Mouse (Mus musculus): ENCODE data around the gene Lrp3. TPM values are rescaled to one million over a fixed set of nuclear protein-coding genes. Genes with fewer than 3 reads are reported as not detected.

Lrp3 gene
- polyA plus RNA-seq, 1 experiment from 2014 or later, result 3.9 TPM

DNA sequence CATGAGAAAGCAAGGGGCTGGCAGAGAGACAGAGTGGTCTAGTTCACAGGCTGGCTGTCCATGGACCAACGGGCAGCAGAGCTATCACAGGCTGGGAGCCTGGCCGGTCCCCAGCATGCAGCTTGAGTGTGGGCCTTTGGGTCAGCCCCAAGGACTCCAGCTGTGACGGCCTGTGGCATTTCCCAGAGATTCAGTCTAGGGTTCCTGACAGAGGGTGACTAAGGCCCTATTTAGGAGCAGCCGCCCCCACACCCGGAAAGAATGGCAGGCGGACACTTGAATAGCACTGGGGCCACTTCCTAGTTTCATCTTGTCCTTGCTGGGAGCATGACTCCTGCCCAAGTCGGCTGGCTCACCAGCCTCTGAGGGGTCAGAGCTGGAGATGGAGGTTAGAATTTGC, 51.7 kb downstream of the Lrp3 start:
- Histone ChIP-seq H3K4me1 (replicated peaks; ENCODE audit: control insufficient read depth, insufficient read depth, low read length) (peaks cover 9% of the 10 kb centered on the region), H3K4me2 (no peak overlapping the region), H3K27me3 (replicated peaks; ENCODE audit: control insufficient read depth, insufficient read depth, low read length) (no peaks in the 10 kb centered on the region), H3K9ac (ENCODE audit: low read depth, low read length) (no peak overlapping the region), H3K27ac (ENCODE audit: low read depth, low read length) (no peak overlapping the region), H3K36me3 (ENCODE audit: control insufficient read depth, insufficient read depth, low read length) (no peaks in the 10 kb centered on the region), H3K9me3 (ENCODE audit: control insufficient read depth, low read length) (no peaks in the 10 kb centered on the region), H3K4me3 (ENCODE audit: low read depth, low read length) (no peak overlapping the region)
- no peak for ATAC-seq (replicated peaks; ENCODE audit: low FRiP score)
- no peak for DNase-seq (ENCODE audit: low spot score)
- WGBS, result 66% methylated on average over 7 of the region's 7 CpGs

DNA sequence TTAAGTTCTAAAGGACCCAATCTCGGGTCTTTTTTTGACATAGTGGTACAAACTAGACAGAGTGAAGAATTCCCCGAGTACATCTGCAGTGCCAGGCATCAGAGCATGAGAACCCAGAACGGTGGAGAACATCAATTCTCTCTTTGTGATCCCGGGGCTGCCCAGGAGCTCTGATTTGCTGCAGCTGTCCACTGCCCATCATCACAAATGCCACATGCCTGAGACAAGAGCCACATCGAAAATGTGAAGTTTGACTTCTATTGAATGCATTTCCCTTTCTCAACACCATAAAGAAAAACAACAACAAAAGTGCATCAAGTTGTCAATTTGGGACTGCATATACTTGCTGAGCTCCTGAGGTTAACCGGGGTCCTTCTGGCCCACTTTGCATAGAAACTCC, 52.9 kb downstream of the Lrp3 start:
- no peak for ATAC-seq (replicated peaks; ENCODE audit: low FRiP score)
- no peak overlapping the region for H3K27ac ChIP-seq (ENCODE audit: low read depth, low read length)
- H3K4me2 ChIP-seq, result no peak overlapping the region
- peaks cover 6% of the 10 kb centered on the region for H3K4me1 ChIP-seq (replicated peaks; ENCODE audit: control insufficient read depth, insufficient read depth, low read length)
- DNase-seq (ENCODE audit: low spot score), result no peak
- no peaks in the 10 kb centered on the region for H3K36me3 ChIP-seq (ENCODE audit: control insufficient read depth, insufficient read depth, low read length)
- H3K9me3 ChIP-seq (ENCODE audit: control insufficient read depth, low read length), result no peaks in the 10 kb centered on the region
- H3K4me3 ChIP-seq (ENCODE audit: low read depth, low read length), result no peak overlapping the region
- H3K9ac ChIP-seq (ENCODE audit: low read depth, low read length), result no peak overlapping the region
- 74% methylated on average over 6 of the region's 6 CpGs for WGBS
- no peaks in the 10 kb centered on the region for H3K27me3 ChIP-seq (replicated peaks; ENCODE audit: control insufficient read depth, insufficient read depth, low read length)

DNA sequence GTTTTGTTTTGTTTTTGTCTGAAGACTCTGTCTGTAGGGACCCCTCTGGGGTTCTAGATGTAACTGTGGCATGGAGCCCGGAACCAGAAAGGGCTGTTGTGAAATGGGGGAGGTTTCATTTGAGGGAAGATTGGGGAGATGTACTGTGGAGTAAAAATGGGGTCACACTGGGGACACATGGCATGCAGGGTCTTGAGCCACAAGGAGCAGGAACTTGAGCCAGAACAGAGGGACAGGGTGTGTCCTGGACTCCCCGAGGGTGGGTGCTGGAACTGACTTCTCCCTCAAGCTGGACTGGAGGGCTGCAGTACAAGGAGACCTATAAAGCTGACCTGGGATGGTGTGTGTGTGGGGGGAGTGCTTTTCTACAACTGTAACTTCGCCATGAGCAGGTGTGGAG, 57.8 kb downstream of the Lrp3 start:
- Histone ChIP-seq H3K9ac (ENCODE audit: low read depth, low read length) (no peak overlapping the region), H3K4me2 (no peak overlapping the region), H3K4me1 (replicated peaks; ENCODE audit: control insufficient read depth, insufficient read depth, low read length) (0 out of 2 replicates have a peak, but pooled peaks cover 3% of the 10 kb centered on the region), H3K27ac (ENCODE audit: low read depth, low read length) (no peak overlapping the region), H3K27me3 (replicated peaks; ENCODE audit: control insufficient read depth, insufficient read depth, low read length) (peaks cover 2% of the 10 kb centered on the region; the same call in 1 of the 2 replicates), H3K4me3 (ENCODE audit: low read depth, low read length) (no peak overlapping the region), H3K36me3 (ENCODE audit: control insufficient read depth, insufficient read depth, low read length) (no peaks in the 10 kb centered on the region), H3K9me3 (ENCODE audit: control insufficient read depth, low read length) (no peaks in the 10 kb centered on the region)
- WGBS, result 56% methylated on average over 3 of the region's 3 CpGs
- DNase-seq (ENCODE audit: low spot score) (no peak), ATAC-seq (replicated peaks; ENCODE audit: low FRiP score) (no peak)

DNA sequence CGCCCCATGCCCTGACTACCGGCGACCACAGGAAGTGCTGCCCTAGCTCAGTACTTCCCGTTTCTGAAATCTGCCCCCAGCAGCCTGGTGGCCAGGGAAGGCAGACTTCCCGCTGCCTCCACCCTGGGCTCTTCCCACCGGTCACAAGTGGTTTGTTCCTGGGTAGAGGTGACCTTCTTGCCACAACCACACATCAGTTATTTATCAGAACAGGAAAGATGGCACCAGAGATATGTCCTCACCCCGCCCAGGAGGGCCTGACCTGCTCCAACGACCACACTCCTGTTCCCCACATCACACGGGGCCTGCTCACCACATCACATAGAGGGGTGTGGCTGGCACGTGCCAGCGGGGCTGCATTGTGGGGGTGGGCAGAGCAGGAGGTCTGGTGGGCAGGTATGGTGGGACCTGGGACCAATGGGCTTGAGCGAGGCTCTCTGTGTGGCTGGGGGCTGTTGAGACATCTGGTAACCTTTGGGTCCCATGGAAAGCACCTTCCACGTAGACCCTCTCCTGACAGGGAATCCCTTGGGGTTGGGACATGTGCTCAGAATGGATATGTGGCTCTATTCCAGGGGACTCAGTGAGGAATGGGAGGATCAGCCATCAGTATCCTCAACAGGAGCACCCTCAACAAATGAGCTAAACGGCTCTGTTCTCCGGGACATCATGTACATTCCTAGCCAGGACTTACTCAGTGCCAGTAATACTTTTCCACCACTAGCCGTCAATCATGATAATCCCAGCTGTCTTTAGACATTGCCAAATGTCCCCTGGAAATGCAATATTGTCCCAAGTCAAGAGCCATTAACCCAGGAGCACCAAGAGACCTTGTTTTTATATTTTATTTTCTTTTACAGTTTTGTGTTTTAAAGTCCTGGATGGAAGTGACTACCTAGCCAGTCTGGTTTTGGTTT, 58.5 kb downstream of the Lrp3 start:
- Histone ChIP-seq H3K27ac (ENCODE audit: low read depth, low read length) (no peak overlapping the region), H3K27me3 (replicated peaks; ENCODE audit: control insufficient read depth, insufficient read depth, low read length) (peaks cover 2% of the 10 kb centered on the region; the same call in 1 of the 2 replicates), H3K9me3 (ENCODE audit: control insufficient read depth, low read length) (no peaks in the 10 kb centered on the region), H3K36me3 (ENCODE audit: control insufficient read depth, insufficient read depth, low read length) (no peaks in the 10 kb centered on the region), H3K4me2 (no peak overlapping the region), H3K4me3 (ENCODE audit: low read depth, low read length) (no peak overlapping the region), H3K4me1 (replicated peaks; ENCODE audit: control insufficient read depth, insufficient read depth, low read length) (0 out of 2 replicates have a peak, but pooled peaks cover 3% of the 10 kb centered on the region), H3K9ac (ENCODE audit: low read depth, low read length) (no peak overlapping the region)
- DNase-seq (ENCODE audit: low spot score) (no peak), ATAC-seq (replicated peaks; ENCODE audit: low FRiP score) (peak; percentile 43; the same call in 1 of the 2 replicates)
- WGBS, result 46% methylated on average over 16 of the region's 16 CpGs

DNA sequence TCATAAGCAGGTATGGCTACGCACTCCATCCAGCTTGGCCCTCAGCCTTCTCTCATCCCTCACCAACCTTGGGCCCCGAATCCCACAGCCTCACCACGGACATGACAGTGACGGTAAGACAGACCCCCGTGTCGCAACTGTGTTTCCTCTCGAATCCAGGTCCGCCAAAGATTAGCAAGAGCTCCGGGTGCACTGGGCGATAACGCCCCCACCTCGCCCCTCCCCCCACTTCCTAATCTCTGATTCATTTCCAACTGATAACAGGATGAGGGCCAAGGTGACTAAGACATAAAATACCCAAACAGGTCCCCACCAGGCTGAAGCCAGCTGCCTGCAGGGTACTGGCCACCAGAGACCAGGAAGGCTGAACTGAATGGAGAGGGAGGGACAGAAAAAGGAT, 60.8 kb downstream of the Lrp3 start:
- H3K9me3 ChIP-seq (ENCODE audit: control insufficient read depth, low read length), result no peaks in the 10 kb centered on the region
- peaks cover 2% of the 10 kb centered on the region; the same call in 1 of the 2 replicates for H3K27me3 ChIP-seq (replicated peaks; ENCODE audit: control insufficient read depth, insufficient read depth, low read length)
- no peak overlapping the region for H3K9ac ChIP-seq (ENCODE audit: low read depth, low read length)
- DNase-seq (ENCODE audit: low spot score), result no peak
- H3K4me1 ChIP-seq (replicated peaks; ENCODE audit: control insufficient read depth, insufficient read depth, low read length), result peaks cover 3% of the 10 kb centered on the region; the same call in 1 of the 2 replicates
- WGBS, result 29% methylated on average over 12 of the region's 12 CpGs
- H3K4me2 ChIP-seq, result no peak overlapping the region
- no peak overlapping the region for H3K4me3 ChIP-seq (ENCODE audit: low read depth, low read length)
- no peak for ATAC-seq (replicated peaks; ENCODE audit: low FRiP score)
- no peak overlapping the region for H3K27ac ChIP-seq (ENCODE audit: low read depth, low read length)
- no peaks in the 10 kb centered on the region for H3K36me3 ChIP-seq (ENCODE audit: control insufficient read depth, insufficient read depth, low read length)

DNA sequence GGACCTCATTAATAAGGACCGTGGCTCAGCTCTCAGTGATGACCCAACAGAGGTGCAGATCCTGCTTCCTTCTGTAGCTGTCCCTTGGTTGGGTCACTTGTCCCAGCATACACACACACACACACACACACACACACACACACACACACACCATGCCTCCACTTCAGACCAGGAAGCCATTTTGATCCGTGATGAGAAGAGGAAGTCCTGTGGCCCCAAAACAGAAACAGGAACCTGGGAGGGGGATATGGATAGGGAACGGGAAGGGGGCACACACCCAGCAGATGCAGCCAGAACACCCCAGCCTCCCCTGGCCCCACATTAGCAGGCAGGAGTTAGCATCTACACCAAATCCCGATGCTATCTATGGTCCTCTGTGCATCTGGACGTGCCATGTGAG, 64.4 kb downstream of the Lrp3 start:
- Histone ChIP-seq H3K4me2 (no peak overlapping the region), H3K4me1 (replicated peaks; ENCODE audit: control insufficient read depth, insufficient read depth, low read length) (peaks cover 3% of the 10 kb centered on the region; the same call in 1 of the 2 replicates), H3K4me3 (ENCODE audit: low read depth, low read length) (no peak overlapping the region), H3K27ac (ENCODE audit: low read depth, low read length) (no peak overlapping the region), H3K36me3 (ENCODE audit: control insufficient read depth, insufficient read depth, low read length) (no peaks in the 10 kb centered on the region), H3K9ac (ENCODE audit: low read depth, low read length) (no peak overlapping the region), H3K9me3 (ENCODE audit: control insufficient read depth, low read length) (no peaks in the 10 kb centered on the region), H3K27me3 (replicated peaks; ENCODE audit: control insufficient read depth, insufficient read depth, low read length) (peaks cover under 1% of the 10 kb centered on the region; the same call in 1 of the 2 replicates)
- WGBS, result 52% methylated on average over 5 of the region's 5 CpGs
- ATAC-seq (replicated peaks; ENCODE audit: low FRiP score), result no peak
- DNase-seq (ENCODE audit: low spot score), result no peak

Other genes starting within 250 kb of the Lrp3 start
- gene Cebpg, start 158.9 kb downstream of the Lrp3 start, polyA plus RNA-seq (2014; fragmentation: Nextera tagmentation; extraction: Ambion mirVana), result 25.6 and 26.2 TPM in 2 replicates
- gene Cebpa, start 96.2 kb downstream of the Lrp3 start, polyA plus RNA-seq (2014; fragmentation: Nextera tagmentation; extraction: Ambion mirVana), result 6.9 and 8.2 TPM in 2 replicates
- gene Slc7a10, start 29.1 kb downstream of the Lrp3 start, polyA plus RNA-seq (2014; fragmentation: Nextera tagmentation; extraction: Ambion mirVana), result 0.60 and 1.9 TPM in 2 replicates
- gene Gpatch1, start 102.9 kb upstream of the Lrp3 start, polyA plus RNA-seq (2014; fragmentation: Nextera tagmentation; extraction: Ambion mirVana), result 15.3 and 16.1 TPM in 2 replicates
- gene Rhpn2, start 118.7 kb upstream of the Lrp3 start, polyA plus RNA-seq (2014; fragmentation: Nextera tagmentation; extraction: Ambion mirVana), result 6.1 and 6.8 TPM in 2 replicates
- gene Faap24, start 181.3 kb upstream of the Lrp3 start, polyA plus RNA-seq (2014; fragmentation: Nextera tagmentation; extraction: Ambion mirVana), result 40.0 and 43.6 TPM in 2 replicates
- 33.4 and 33.7 TPM in 2 replicates for gene Cep89, start 181.5 kb upstream of the Lrp3 start, polyA plus RNA-seq (2014; fragmentation: Nextera tagmentation; extraction: Ambion mirVana)
- gene Slc7a9, start 233.3 kb upstream of the Lrp3 start, polyA plus RNA-seq (2014; fragmentation: Nextera tagmentation; extraction: Ambion mirVana), result 2.6 and 3.6 TPM in 2 replicates